Mouse (Mus musculus) kidney, adult 18-20 months (tissue): Measurements from ENCODE around the gene Rnf216.
"Not testable (repeated sequence)": the region's sequence is repeated elsewhere in the genome, so short reads cannot be mapped to it uniquely, and the experiment has no call there.

Experiments used
- DNase-seq: peaks from one replicate; pipeline ENCODE4 v3.0.0; 2021

Rnf216 gene

DNA sequence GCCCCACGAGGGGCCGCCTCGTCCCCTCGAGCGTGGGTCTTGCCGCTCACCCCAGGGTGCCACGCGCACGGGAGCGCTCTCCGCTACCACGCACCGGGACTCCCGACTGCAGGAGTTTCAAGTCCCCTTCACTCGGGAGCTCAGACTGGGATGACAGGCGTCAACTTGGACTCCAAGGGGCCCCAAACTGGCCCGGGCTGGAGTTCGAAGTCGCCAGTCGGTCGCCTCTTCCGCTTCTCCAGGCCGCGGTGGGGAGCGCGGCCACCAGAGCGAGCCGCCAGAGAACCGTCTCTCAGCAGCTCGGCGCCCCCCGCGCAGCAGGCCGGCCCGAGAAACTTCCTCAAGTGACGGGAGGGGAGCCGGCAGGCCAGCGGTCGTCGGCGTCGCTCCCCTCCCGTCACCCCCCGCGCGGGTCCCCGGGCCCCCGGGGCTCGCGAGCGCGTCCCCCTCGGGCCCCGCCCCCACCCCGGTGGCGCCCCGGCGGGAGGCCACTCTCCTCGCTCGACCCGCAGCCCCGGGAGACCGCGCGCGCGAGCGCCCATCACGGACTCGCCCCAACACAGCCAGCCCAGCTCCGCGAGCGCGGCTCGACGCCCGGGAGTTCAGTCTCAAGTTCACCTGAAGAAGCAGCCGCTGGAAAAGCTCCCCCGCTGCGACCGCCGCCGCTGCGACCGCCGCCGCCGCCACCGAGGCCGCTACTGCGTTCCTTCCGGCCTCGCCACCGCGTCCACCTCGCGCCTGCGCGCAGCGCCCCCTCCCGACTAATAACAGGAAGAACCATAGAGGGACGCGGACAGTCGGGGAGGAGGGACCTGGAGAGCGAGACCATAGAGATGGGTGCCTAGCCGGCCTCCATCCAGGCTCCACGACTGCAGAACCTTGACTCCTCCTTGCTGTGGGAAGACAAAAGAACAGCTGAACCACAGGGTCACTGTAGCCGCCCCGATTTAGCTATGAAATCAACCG is at the start of gene Rnf216:
Gene Rnf216, minus strand, starts transcription at position 714 of the 966 bp plus-strand sequence.
- peak; percentile 95 for DNase-seq

- no peak for DNase-seq
Observed at GRCm38 (mm10) chr5:143155534-143155933, 42.7 kb upstream of the Rnf216 start.

DNA sequence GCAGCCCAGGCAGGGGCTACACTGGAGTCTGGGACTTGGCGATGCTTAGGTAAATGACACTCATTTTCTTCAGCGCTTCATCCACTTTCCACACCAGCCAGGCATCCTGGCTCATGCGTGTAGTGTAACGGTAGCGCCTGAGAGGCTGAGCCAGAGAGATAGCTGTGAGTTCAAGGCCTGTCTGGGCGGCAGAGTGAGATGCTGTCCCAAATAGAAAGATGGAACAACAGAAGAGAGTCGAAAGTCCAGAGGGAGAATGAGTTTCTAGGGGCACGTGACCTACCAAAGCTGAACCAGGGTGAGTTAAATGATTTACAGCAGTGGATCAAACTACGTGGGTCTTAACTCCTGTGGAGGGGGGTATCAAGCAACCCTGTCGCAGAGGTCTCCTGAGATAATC is 41.0 kb upstream of the Rnf216 start:
- DNase-seq, result peak; percentile 12

DNA sequence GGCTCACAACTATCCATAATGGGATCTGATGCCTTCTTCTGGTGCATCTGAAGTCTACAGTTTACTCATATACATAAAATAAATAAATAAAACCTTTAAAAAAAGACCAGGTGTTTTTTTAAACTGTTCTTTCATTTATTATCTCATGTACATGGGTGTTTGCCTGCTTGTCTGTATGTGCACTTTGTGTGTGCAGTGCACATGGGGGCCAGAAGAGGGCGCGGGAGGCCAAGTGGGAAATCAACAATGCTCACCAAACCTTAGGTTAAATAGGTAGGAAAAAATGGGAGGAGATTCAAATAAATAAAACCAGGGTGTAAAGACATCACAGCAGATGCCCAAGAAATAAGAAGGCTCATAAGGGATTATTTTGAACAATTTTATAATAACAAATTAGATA is 37.2 kb upstream of the Rnf216 start:
- DNase-seq, result no peak

GRCm38 (mm10) chr5:143149536-143149935 is 36.7 kb upstream of the Rnf216 start:
- no peak for DNase-seq

DNA sequence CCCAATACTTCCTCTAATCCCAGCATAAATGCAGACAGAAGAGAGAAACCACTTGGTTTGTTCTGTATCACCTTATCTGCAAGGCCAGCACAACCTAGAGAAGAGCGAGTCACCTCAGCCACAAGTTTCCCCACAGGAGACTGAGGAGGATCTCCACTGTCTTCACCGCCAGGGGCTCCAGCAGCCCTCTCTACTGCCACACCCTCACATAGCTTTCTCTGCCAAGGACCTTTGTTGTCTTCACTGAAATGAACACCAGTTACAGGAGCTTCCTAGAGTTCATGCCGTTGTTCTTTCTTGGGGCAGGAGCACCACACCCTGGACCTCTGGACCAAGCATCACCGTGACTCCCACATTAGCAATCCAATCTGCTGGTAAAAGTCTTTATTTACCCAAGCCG is 35.9 kb upstream of the Rnf216 start:
- no peak for DNase-seq

- no peak for DNase-seq
Observed at GRCm38 (mm10) chr5:143147481-143147880, 34.7 kb upstream of the Rnf216 start, which contains the start of gene Olfr718-ps1. Gene Olfr718-ps1, minus strand, starts transcription at chr5:143147581.

GRCm38 (mm10) chr5:143137580-143137979 is 24.8 kb upstream of the Rnf216 start:
- no peak for DNase-seq

- no peak for DNase-seq
Observed at GRCm38 (mm10) chr5:143135042-143135441, 22.2 kb upstream of the Rnf216 start.

DNA sequence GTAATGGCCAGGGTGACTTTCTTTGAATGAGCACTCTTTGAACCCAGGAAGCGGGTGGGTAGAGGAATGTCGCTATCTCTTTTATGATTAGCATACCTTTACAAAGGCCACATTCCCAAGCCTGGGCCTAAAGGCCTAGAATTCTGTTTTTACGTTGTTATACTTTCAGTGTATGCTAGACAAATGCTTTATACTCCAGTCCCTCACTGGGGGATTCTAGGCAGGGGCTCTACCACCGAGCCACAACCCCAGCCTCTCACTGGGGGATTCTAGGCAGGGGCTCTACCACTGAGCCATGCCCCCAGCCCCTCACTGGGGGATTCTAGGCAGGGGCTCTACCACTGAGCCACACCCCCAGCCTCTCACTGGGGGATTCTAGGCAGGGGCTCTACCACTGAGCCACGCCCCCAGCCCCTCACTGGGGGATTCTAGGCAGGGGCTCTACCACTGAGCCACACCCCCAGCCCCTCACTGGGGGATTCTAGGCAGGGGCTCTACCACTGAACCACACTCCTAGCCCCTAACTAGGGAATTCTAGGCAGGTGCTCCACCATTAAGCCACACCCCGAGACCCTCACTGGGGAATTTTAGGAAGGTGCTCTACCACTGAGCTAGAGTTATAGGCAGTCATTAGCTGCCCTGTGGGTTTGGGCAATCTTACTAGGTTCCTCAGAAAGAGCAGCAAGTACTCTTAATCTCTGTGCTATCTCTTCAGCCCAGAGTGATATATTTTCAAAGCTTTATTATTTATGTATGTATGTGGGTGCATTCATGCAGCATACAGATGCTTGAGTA is 21.6 kb upstream of the Rnf216 start:
- not testable (repeated sequence) for DNase-seq

DNA sequence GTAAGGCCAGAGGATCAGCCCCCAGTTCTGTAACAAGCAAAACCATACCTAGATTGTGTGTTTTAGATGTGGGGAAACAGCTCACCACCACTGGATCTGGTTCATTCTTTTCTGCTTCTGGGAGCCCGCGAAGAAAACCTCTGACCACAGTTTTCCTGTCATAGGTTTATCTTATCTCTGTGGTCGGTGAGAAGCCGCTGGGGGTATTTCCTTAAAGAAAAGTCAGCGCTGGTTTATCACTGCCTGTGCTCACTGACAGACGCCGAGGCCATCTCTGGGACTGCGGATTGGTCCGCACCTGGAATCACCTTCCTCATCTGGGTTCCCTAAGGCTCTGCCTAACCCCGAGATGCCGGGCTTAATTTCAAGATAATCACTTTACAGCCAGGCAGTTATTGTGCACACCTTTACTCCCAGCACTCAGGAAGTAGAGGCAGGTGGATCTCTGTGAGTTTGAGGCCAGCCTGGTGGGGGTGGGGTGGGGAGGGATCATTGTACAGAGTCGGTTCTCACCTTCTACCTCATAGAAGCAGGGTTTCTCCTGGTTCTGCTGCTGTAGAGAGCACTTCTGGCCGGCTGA is 20.2 kb upstream of the Rnf216 start:
- no peak for DNase-seq

GRCm38 (mm10) chr5:143130342-143130741 is 17.5 kb upstream of the Rnf216 start:
- DNase-seq, result no peak

- no peak for DNase-seq
Observed at GRCm38 (mm10) chr5:143129101-143129500, 16.3 kb upstream of the Rnf216 start.

- DNase-seq, result no peak
Observed at GRCm38 (mm10) chr5:143127837-143128236, 15.0 kb upstream of the Rnf216 start.

DNA sequence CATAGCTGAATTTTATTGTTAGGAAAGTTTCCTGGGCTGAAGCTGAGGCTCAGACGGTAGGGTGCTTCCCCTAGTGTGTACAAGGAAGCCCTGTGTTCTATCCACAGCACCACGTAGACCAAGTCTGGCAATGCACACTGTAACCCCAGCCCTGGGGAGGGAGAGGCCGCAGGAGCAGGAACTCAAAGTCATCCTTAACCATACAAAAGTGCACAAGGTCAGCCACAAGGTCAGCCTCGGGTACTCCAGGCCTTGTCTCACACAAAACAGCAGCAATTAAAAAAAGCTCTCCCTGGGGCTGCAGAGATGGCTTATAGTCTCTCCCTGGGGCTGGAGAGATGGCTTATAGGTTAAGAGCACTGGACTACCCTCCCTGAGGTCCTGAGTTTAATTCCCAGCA is 14.1 kb upstream of the Rnf216 start:
- DNase-seq, result no peak

- DNase-seq, result no peak
Observed at GRCm38 (mm10) chr5:143126089-143126488, 13.3 kb upstream of the Rnf216 start.

- no peak for DNase-seq
Observed at GRCm38 (mm10) chr5:143125601-143126000, 12.8 kb upstream of the Rnf216 start.

DNA sequence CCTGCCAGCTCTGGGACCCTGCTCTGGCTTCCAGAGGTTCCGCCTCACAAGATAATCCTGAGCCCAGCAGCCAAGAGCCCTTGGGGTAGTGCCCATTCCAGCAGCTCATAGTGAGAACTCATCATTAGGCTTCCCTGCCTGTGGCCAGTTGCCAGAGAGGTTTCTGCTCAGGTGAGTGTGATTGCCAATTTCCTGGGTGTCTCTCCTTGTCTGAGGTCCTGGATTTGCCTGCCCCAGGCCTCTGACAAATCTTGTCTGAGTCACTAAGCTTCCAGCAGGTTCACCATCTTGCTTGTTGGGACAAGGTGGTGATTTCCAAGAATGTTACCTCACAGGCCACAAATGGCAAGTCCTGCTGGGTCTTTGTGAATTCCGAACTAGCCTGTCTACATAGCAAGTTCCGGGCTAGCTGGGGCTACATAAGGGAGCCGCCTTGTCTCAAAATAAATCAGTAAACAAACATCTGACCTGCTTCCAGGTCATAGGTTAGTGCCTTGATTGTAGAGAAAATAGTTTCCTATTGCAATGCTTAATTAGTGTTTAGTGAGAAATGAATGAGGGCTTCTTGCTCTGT is 12.1 kb upstream of the Rnf216 start:
- no peak for DNase-seq

DNA sequence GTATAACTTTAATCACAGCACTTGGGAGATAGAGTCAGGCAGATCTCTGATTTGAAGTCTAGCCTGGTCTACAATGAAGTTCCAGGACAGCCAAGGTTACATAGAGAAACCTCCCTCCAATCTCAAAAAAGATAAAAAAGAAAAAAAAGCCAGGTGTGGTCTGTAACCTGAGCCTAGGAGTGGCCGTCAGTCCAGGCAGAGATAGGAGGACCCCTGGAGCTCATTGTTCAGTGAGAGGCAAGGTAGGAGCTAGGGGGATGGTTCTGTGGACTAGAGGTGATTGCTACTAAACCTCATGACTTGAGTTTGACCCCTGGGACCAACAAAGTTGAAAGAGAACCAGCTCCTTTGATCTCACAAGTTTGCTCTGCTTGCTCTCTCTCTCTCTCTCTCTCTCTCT is 9.9 kb upstream of the Rnf216 start:
- DNase-seq, result no peak

DNA sequence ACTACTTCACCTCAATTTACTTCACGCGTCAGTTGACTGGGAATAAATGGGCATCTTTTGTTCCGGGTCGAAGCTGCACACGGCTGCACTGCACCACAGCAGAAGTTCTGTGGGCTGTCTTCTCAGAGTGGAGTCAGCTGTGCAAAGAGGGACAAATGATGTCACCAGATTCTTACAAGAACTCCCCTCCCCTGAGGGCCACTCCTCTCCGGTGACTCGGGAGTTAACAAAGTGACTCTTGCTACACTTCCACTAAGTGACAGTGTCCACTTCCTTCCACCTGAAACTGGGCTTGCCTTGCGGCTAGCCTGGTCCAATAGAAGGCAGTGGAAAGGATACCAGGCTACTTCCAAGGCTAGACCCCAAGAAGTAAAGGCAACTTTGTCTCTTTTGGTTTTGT is 9.3 kb upstream of the Rnf216 start:
- DNase-seq, result no peak

- DNase-seq, result no peak
Observed at GRCm38 (mm10) chr5:143106842-143107241, 6.0 kb downstream of the Rnf216 start.

DNA sequence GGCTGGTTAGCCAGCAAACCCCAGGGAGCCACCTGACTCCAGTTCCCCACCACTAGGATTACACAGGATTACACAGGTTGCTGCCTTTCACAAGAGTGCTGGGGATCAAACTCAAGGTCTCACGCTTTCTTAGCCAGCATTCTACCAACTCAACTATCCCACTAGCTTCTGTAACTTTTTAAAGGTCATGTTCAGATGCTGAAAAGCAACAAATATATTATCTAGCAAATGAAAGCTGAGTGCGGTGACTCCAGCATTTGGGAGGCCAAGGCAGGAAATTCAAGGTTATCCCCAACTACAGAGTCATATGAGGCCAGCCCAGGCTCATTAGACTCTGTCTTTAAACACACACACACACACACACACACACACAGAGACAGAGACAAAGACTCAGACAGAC is 9.6 kb downstream of the Rnf216 start:
- DNase-seq, result no peak

GRCm38 (mm10) chr5:143101626-143102025 is 11.2 kb downstream of the Rnf216 start:
- no peak for DNase-seq
